Mouse (Mus musculus): Measurements from ENCODE around the gene Pabpn1l.
A peak's percentile ranks its signal among the peaks of the same experiment; 100 is the strongest.

The Pabpn1l gene

GRCm38 (mm10) chr8:122618660-122619378 lies 3.7 kb downstream of the Pabpn1l start:
- DNase-seq (ENCODE audit: low read depth in 2 of 2, low spot score in 2 of 2), result no peak

GRCm38 (mm10) chr8:122617947-122618546 lies 4.5 kb downstream of the Pabpn1l start:
- peak; percentile 47 to 74 for DNase-seq (ENCODE audit: low read depth in 2 of 2, low spot score in 2 of 2)

GRCm38 (mm10) chr8:122616181-122616905 lies 6.2 kb downstream of the Pabpn1l start:
- no peak for DNase-seq (ENCODE audit: low read depth in 2 of 2, low spot score in 2 of 2)

GRCm38 (mm10) chr8:122611295-122612133 lies 11.0 kb downstream of the Pabpn1l start, which contains the start of the genes Galns and Trappc2l:
Gene Galns (minus strand): TSS chr8:122611463.
Gene Trappc2l (plus strand): TSS chr8:122611640.
- peak; percentile 93 to 95 for DNase-seq (ENCODE audit: low read depth in 2 of 2, low spot score in 2 of 2)

GRCm38 (mm10) chr8:122610612-122611277 lies 11.8 kb downstream of the Pabpn1l start:
- no peak for DNase-seq (ENCODE audit: low read depth in 2 of 2, low spot score in 2 of 2)

GRCm38 (mm10) chr8:122610209-122610608 lies 12.3 kb downstream of the Pabpn1l start:
- DNase-seq (ENCODE audit: low read depth in 2 of 2, low spot score in 2 of 2), result no peak

- no peak for DNase-seq (ENCODE audit: low read depth in 2 of 2, low spot score in 2 of 2)
These were observed 15.7 kb downstream of the Pabpn1l start for GRCm38 (mm10) chr8:122606810-122607209.

GRCm38 (mm10) chr8:122605367-122605766 lies 17.2 kb downstream of the Pabpn1l start:
- no peak for DNase-seq (ENCODE audit: low read depth in 2 of 2, low spot score in 2 of 2)

GRCm38 (mm10) chr8:122604640-122605039 lies 17.9 kb downstream of the Pabpn1l start:
- DNase-seq (ENCODE audit: low read depth in 2 of 2, low spot score in 2 of 2), result no peak

- no peak for DNase-seq (ENCODE audit: low read depth in 2 of 2, low spot score in 2 of 2)
These were observed 21.9 kb downstream of the Pabpn1l start for GRCm38 (mm10) chr8:122600666-122601065.

GRCm38 (mm10) chr8:122596031-122596430 lies 26.5 kb downstream of the Pabpn1l start:
- peak in 1 of 2 experiments; percentile 20 for DNase-seq (ENCODE audit: low read depth in 2 of 2, low spot score in 2 of 2)

GRCm38 (mm10) chr8:122593783-122594507 lies 28.6 kb downstream of the Pabpn1l start:
- no peak for DNase-seq (ENCODE audit: low read depth in 2 of 2, low spot score in 2 of 2)

GRCm38 (mm10) chr8:122593240-122593639 lies 29.3 kb downstream of the Pabpn1l start:
- DNase-seq (ENCODE audit: low read depth in 2 of 2, low spot score in 2 of 2), result no peak

- no peak for DNase-seq (ENCODE audit: low read depth in 2 of 2, low spot score in 2 of 2)
These were observed 35.8 kb downstream of the Pabpn1l start for GRCm38 (mm10) chr8:122586749-122587148.

GRCm38 (mm10) chr8:122586171-122586570 lies 36.4 kb downstream of the Pabpn1l start:
- DNase-seq (ENCODE audit: low read depth in 2 of 2, low spot score in 2 of 2), result no peak

- DNase-seq (ENCODE audit: low read depth in 2 of 2, low spot score in 2 of 2), result no peak
These were observed 37.1 kb downstream of the Pabpn1l start for GRCm38 (mm10) chr8:122585411-122585891.

GRCm38 (mm10) chr8:122584981-122585380 lies 37.6 kb downstream of the Pabpn1l start:
- DNase-seq (ENCODE audit: low read depth in 2 of 2, low spot score in 2 of 2), result no peak

GRCm38 (mm10) chr8:122580926-122581325 lies 41.6 kb downstream of the Pabpn1l start:
- DNase-seq (ENCODE audit: low read depth in 2 of 2, low spot score in 2 of 2), result no peak

GRCm38 (mm10) chr8:122579196-122579595 lies 43.3 kb downstream of the Pabpn1l start:
- no peak for DNase-seq (ENCODE audit: low read depth in 2 of 2, low spot score in 2 of 2)

- DNase-seq (ENCODE audit: low read depth in 2 of 2, low spot score in 2 of 2), result no peak
These were observed 45.4 kb downstream of the Pabpn1l start for GRCm38 (mm10) chr8:122577116-122577515.

All from CD8-positive naive resting alpha-beta T cell, adult 2 months (primary cell).